Mouse (Mus musculus) brain, embryonic 14.5 days (tissue): Measurements from ENCODE around the gene Ubr1. TPM values are rescaled to one million over a fixed set of nuclear protein-coding genes. Genes with fewer than 3 reads are reported as not detected.

Source experiments
- DNase-seq: peaks from one replicate; pipeline ENCODE4 v3.0.0-alpha.2; 2011; ENCODE audit warnings: low read depth
- CTCF ChIP-seq: fragments of 200-500 bp; IDR thresholded peaks from 2 replicates; pipeline ENCODE4 v1.5.1; 2012; ENCODE audit warnings: inconsistent platforms, mild to moderate bottlenecking, moderate library complexity, borderline replicate concordance; ENCODE audit not compliant: insufficient read depth, insufficient read length; ENCODE audit errors: extremely low read depth
- POLR2A ChIP-seq: fragments of 200-500 bp; IDR thresholded peaks from 2 replicates; pipeline ENCODE4 v1.6.1; 2012; ENCODE audit warnings: mild to moderate bottlenecking, inconsistent platforms, borderline replicate concordance; ENCODE audit not compliant: poor library complexity, insufficient read depth, insufficient read length, severe bottlenecking; ENCODE audit errors: extremely low read depth
- polyA plus RNA-seq: library from polyadenylated mRNA; depleted of rRNA; stranded (reverse); fragments of >200 nt; gene quantifications from 2 replicates; pipeline ENCODE4 v1.2.3, GENCODE M21; 2012

Gene Ubr1
- polyA plus RNA-seq, 1 experiment = 31.0 TPM

DNA sequence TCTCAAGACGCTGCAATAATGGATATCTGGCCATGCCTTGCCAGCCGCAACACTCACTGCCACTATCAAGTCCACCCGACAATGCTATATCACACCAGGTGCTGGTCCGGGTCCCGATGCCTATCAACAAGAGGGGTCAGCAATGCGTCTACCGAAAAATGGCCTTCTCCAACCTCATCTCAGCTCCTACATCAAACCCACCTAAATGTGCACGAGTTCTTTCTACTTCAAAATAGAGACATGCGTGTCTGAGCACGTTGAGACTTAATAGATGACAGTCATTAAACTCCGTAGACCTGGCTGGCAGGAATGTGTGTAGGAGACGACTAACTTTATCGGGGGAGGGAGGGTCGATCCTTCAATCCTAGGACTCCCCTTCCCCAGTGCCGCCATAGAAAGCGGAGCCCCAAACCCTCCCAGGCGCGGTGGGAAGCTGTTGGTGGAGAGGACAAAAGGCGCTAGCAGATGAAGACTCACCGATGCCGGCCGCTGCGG, 423 bp downstream of the Ubr1 start:
- no peak for DNase-seq

DNA sequence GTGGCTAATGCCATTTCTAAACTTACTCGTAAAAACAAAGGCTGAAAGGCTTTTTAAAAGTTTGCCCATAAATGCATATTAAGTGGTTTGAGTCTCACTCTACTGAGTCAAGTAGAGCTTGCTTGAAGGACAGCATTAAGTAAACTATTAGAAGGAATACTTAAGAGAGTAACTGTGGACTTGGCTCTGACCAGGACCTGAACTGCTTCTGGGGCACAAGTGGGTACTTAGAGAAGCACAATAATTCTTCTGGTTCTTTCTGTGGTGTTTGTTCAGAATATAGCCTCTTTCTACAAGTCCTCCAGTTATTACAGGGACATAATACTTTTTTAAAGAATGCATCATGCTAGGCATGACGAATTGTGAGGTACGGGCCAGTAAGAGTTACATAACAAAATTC, 5.0 kb downstream of the Ubr1 start:
- TF ChIP-seq POLR2A (no peak), CTCF (no peak)
- DNase-seq = no peak

More for the DNA sequence above, 423 bp downstream of the Ubr1 start:
- TF ChIP-seq CTCF (no peak), POLR2A (no peak)

DNA sequence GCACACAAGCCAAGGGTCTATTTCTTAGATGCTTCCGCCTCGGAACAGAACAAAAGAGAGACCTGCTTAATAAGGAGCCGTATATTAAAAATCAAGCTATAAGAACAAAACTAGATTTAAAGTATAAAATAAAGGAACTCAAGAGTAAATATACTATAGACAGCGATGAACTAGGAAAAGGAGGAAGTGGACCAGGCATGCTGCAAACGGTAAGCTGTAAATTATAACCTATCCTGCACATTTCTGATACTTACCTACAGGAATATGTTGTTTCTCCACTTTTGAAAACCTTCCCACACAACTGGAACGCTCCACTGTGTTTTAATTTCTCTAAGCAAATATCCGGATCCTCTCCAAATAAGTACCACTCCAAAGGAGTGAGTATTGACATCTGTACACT, 7.4 kb downstream of the Ubr1 start:
- no peak for DNase-seq
- TF ChIP-seq CTCF (no peak), POLR2A (no peak)

DNA sequence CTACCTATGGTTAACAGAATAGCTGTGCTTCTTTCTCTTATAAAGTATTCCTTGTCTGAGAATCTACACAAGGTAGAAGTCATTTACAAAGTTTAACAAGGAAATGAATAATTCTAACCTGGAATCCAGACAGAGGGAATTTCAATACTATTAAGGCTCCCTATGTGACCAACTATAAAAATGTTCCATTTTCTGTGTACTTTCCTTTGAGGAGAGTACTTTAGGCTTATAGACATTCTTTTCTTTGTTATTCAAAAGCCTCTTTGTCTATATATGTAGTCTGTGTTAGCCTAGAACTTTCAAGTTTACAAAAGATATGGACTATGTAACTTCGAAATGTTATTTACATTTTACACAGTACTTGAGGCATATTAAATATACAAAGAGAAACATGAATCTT, 10.3 kb downstream of the Ubr1 start:
- DNase-seq = no peak
- no peak for TF ChIP-seq CTCF
- no peak for TF ChIP-seq POLR2A

GRCm38 (mm10) chr2:120959827-120960226, 10.7 kb downstream of the Ubr1 start:
- DNase-seq = no peak
- TF ChIP-seq CTCF (no peak), POLR2A (no peak)

GRCm38 (mm10) chr2:120959363-120959762, 11.2 kb downstream of the Ubr1 start:
- TF ChIP-seq CTCF (no peak), POLR2A (no peak)
- no peak for DNase-seq

DNA sequence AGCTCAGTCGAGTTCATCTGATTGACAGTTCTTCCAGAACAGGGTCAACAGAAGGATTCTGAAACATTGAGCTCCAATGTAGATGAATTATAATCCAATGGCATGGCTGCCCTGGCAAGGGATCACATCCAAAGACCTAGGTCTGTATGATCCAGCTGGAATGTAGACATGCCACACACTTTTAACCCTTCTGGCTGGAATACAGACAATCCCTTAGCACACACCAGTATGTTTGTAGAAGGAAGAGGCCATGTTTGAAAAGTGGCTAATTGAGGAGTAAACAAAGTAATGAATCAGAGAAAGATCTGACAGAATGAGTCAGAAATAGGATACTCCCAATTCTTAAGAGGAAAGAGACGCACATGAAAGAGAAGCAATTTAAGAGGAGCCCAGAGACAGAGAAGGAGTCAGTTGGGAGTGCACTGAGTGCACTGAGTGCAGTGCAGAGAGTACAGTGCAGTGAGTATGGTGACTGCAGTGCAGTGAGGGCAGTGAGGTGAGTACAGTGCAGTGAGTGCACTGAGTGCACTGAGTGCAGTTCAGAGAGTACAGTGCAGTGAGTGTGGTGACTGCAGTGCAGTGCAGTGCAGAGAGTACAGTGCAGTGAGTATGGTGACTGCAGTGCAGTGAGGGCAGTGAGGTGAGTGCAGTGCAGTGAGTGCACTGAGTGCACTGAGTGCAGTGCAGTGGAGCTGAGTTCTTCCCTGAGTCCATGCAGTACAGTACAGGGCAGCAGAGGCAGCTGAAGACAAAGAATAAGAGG, 18.2 kb downstream of the Ubr1 start:
- peak; percentile 7 for DNase-seq
- TF ChIP-seq POLR2A = no peak
- TF ChIP-seq CTCF = no peak

GRCm38 (mm10) chr2:120951208-120951607, 19.3 kb downstream of the Ubr1 start:
- peak; percentile 67 for DNase-seq
- TF ChIP-seq POLR2A (no peak), CTCF (no peak)

DNA sequence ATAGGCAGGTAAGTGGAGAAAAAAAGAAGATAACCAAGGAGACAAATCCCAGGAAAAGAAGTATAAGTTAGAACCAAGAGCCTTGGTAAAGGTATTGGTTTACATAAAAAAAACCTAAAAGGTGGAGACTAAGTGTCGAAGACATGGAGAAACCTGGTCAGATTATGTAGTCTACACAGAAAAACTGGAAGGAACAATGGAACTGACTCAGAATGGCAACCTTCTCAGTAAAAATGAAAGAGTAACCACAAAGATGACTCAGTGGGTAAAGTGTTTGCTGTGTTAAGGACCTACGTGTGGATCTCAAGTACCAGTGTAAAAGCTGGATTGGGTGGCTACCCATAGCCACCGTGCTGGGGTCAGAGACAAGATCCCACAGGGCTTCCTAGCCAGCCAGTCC, 37.5 kb downstream of the Ubr1 start:
- no peak for DNase-seq
- TF ChIP-seq CTCF (no peak), POLR2A (no peak)

DNA sequence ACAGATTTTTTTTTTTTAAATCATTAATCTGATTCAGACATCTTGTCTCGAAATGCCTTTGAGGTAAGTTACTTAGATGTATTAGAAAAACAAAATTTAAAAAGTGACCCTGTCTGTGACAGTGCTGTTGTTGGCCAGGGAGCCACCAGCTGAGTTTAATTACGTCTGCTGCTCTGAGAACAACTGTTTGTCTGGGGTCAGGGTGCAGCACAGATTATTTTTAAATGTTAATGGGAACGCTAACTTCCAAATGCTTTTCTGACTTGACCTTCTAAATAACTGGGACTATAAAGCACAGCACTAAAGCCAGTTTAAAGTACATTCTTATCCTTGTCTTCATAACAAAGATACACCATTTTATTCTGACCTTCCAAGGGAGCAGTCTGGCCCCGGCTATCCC, 61.0 kb downstream of the Ubr1 start:
- no peak for DNase-seq
- no peak for TF ChIP-seq CTCF
- TF ChIP-seq POLR2A = no peak

DNA sequence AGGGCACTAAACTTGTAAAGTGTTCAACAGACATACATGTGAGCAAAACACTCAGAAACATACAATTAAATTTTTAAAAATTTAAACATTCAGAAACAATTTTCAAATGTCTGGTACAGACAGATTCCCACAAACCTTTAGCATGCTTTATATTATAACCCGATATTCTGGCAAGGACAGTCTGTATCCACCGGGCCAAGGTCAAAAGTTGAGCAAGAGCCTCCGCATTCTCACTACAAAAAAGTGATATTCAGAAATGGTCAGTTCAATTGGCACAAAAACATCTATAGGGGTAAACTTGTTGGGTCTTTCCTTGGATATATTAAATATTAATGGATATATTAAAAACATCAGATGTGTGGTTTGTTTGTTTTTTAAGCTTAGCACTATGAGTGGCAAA, 74.2 kb downstream of the Ubr1 start:
- no peak for DNase-seq
- TF ChIP-seq POLR2A = no peak
- no peak for TF ChIP-seq CTCF

GRCm38 (mm10) chr2:120887601-120888000, 82.9 kb downstream of the Ubr1 start:
- no peak for TF ChIP-seq POLR2A
- TF ChIP-seq CTCF = no peak
- DNase-seq = no peak
